Mouse (Mus musculus) forebrain, postnatal 0 days (tissue): ENCODE measurements around the gene Sgpl1. TPM values are rescaled to one million over a fixed set of nuclear protein-coding genes. Genes with fewer than 3 reads are reported as not detected.

ENCODE experiments used
- ATAC-seq: fragments of 200-750 bp; cut with Nextera tagmentation; 2 replicates; pipeline ENCODE4 v1.8.0; 2017; ENCODE audit warnings: mild to moderate bottlenecking, moderate library complexity
- DNase-seq: peaks from one replicate; pipeline ENCODE4 v3.0.0-alpha.2; 2015
- H3K27ac ChIP-seq: fragments of 300-500 bp; sonication (generic); 2 replicates; pipeline ENCODE4 v1.5.1; 2014; ENCODE audit warnings: low read depth, mild to moderate bottlenecking, antibody characterized with exemption, low read length, moderate library complexity, mixed read lengths
- H3K27me3 ChIP-seq: fragments of 300-500 bp; sonication (generic); 2 replicates; pipeline ENCODE4 v1.6.1; 2014; ENCODE audit warnings: mild to moderate bottlenecking, low read length, mixed read lengths; ENCODE audit not compliant: insufficient read depth
- H3K36me3 ChIP-seq: fragments of 300-500 bp; sonication (generic); 2 replicates; pipeline ENCODE4 v1.6.1; 2014; ENCODE audit warnings: mild to moderate bottlenecking, moderate library complexity; ENCODE audit not compliant: insufficient read depth
- H3K4me1 ChIP-seq: fragments of 300-500 bp; sonication (generic); 2 replicates; pipeline ENCODE4 v1.6.1; 2014; ENCODE audit warnings: antibody characterized with exemption; ENCODE audit not compliant: insufficient read depth
- H3K4me2 ChIP-seq: fragments of 300-500 bp; sonication (generic); 2 replicates; pipeline ENCODE4 v1.6.1; 2014; ENCODE audit warnings: low read depth, mild to moderate bottlenecking, moderate library complexity
- H3K4me3 ChIP-seq: fragments of 300-500 bp; sonication (generic); 2 replicates; pipeline ENCODE4 v1.5.1; 2014; ENCODE audit warnings: low read depth, low read length, mixed read lengths
- H3K9ac ChIP-seq: fragments of 300-500 bp; sonication (generic); 2 replicates; pipeline ENCODE4 v1.6.1; 2014; ENCODE audit warnings: mild to moderate bottlenecking
- H3K9me3 ChIP-seq: fragments of 300-500 bp; sonication (generic); 2 replicates; pipeline ENCODE4 v1.6.1; 2016; ENCODE audit warnings: low read length
- CTCF ChIP-seq: sonication (generic); IDR thresholded peaks from 2 replicates; pipeline ENCODE4 v1.5.1; 2016; ENCODE audit warnings: antibody characterized with exemption, control low read depth, low read depth
- WGBS: fragments of 180-500 bp; shearing (Covaris S2); extraction: QIAGEN DNeasy Blood & Tissue Kit; methylation state at CpG from one replicate; pipeline ENCODE4 v1.1.7; 2014; 5-methylcytosine and 5-hydroxymethylcytosine counted together
- polyA plus RNA-seq: library from polyadenylated mRNA; unstranded; fragments of >200 nt; fragmentation: Nextera tagmentation; extraction: Ambion mirVana; gene quantifications from 2 replicates; pipeline ENCODE4 v1.2.1, GENCODE M21; 2015
- total RNA-seq: library from RNA; depleted of rRNA; stranded (reverse); fragments of >200 nt; gene quantifications from 2 replicates; pipeline ENCODE4 v1.2.3, GENCODE M21; 2014

Gene Sgpl1
- total and polyA plus RNA-seq, 2 experiments from 2014 or later: 31.9 to 50.6 TPM

- no peaks in the 10 kb centered on the region for H3K4me1 ChIP-seq
- no peaks in the 10 kb centered on the region for H3K9me3 ChIP-seq
- no peak for TF ChIP-seq CTCF
- DNase-seq (no peak), ATAC-seq (no peak)
- no peak overlapping the region for H3K9ac ChIP-seq
- H3K27me3 ChIP-seq: no peaks in the 10 kb centered on the region
- H3K27ac ChIP-seq: no peak overlapping the region
- H3K4me3 ChIP-seq: no peak overlapping the region
- H3K36me3 ChIP-seq: no peaks in the 10 kb centered on the region
- H3K4me2 ChIP-seq: no peak overlapping the region
- 89% methylated on average over 3 of the region's 3 CpGs for WGBS
Observed at GRCm38 (mm10) chr10:61155611-61156010, 8.1 kb upstream of the Sgpl1 start.

DNA sequence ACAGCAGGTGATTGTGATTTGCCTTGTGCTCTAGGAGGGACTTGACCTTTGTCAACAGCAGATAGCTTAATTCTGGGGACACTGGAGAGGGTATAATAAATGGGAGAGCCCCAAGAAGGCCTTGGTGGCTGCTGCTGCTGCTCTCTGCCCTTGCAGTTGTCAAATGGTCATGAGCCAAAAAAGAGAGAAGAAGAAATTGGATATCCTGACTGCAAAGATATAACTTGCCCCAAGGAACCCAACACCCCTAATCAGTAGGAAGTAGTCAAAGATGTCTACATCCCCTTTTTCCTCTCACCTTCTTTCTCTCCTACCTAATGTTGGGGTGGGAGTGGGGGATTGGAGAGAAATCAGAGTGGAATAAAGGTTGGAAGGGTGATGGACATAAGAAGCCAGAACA is 4.6 kb upstream of the Sgpl1 start:
- Histone ChIP-seq H3K9ac (no peak overlapping the region), H3K27ac (no peak overlapping the region), H3K27me3 (no peaks in the 10 kb centered on the region), H3K4me2 (no peak overlapping the region), H3K4me1 (no peaks in the 10 kb centered on the region), H3K36me3 (no peaks in the 10 kb centered on the region), H3K4me3 (no peak overlapping the region), H3K9me3 (no peaks in the 10 kb centered on the region)
- no peak for DNase-seq
- TF ChIP-seq CTCF: no peak
- ATAC-seq: no peak

- no peaks in the 10 kb centered on the region for H3K36me3 ChIP-seq
- H3K4me2 ChIP-seq: no peak overlapping the region
- no peaks in the 10 kb centered on the region for H3K27me3 ChIP-seq
- H3K9ac ChIP-seq: no peak overlapping the region
- no peaks in the 10 kb centered on the region for H3K9me3 ChIP-seq
- DNase-seq (no peak), ATAC-seq (no peak)
- H3K4me1 ChIP-seq: no peaks in the 10 kb centered on the region
- 40% methylated on average over 6 of the region's 6 CpGs for WGBS
- no peak overlapping the region for H3K4me3 ChIP-seq
- no peak overlapping the region for H3K27ac ChIP-seq
- TF ChIP-seq CTCF: no peak
Observed at GRCm38 (mm10) chr10:61150616-61151015, 3.1 kb upstream of the Sgpl1 start.

GRCm38 (mm10) chr10:61149476-61149875 is 2.0 kb upstream of the Sgpl1 start:
- WGBS: 89% methylated on average over 3 of the region's 3 CpGs
- Histone ChIP-seq H3K9ac (no peak overlapping the region), H3K4me2 (no peak overlapping the region), H3K9me3 (no peaks in the 10 kb centered on the region), H3K4me1 (no peaks in the 10 kb centered on the region), H3K27ac (no peak overlapping the region), H3K36me3 (no peaks in the 10 kb centered on the region), H3K4me3 (no peak overlapping the region), H3K27me3 (no peaks in the 10 kb centered on the region)
- TF ChIP-seq CTCF: no peak
- DNase-seq: no peak
- no peak for ATAC-seq

GRCm38 (mm10) chr10:61146807-61147156 is 721 bp downstream of the Sgpl1 start:
- H3K36me3 ChIP-seq: no peaks in the 10 kb centered on the region
- ATAC-seq (peak; percentile 44; the same call in 1 of the 2 replicates), DNase-seq (peak; percentile 18)
- no peaks in the 10 kb centered on the region for H3K9me3 ChIP-seq
- WGBS: 1% methylated on average over 14 of the region's 14 CpGs
- H3K27ac ChIP-seq: peak overlapping the region; percentile 94
- H3K9ac ChIP-seq: peak overlapping the region; percentile 78
- H3K4me3 ChIP-seq: peak overlapping the region; percentile 79
- no peaks in the 10 kb centered on the region for H3K4me1 ChIP-seq
- TF ChIP-seq CTCF: no peak
- no peaks in the 10 kb centered on the region for H3K27me3 ChIP-seq
- peak overlapping the region; percentile 82 for H3K4me2 ChIP-seq

DNA sequence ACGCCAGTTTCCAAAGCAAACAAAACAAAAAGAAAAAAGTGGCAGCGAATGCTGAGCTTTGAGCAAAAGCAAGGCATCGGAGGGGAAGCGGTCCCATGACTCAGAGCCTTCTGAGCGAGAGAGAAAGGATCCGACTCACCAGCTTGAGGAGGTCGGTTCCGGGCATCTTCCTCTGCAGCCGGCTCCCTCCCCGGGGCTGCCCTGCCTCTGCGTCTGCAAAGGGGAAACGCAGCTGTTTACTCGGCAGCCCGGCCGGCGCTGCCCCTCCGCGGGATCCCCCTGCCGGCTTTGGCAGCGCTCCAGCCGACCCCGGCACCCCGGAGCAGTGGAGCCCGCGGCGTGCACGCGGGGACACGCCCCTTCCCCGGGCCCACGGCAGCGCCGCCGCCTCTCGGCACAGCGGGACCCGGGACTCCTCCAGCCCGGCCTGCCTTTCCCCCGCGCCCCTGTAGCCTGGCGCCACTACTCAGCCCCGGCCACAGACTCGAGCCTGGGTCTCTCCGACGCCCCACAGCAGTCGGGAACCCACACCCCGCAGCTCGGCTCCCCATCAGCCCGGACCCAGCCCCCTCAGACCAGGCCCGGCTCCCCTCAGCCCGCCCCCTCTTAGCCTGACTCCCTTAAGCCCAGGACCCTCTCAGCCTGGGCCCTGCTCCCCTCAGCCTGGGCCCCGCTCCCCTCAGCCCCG is 1.2 kb downstream of the Sgpl1 start:
- peak overlapping the region; percentile 78 for H3K9ac ChIP-seq
- no peaks in the 10 kb centered on the region for H3K36me3 ChIP-seq
- H3K27ac ChIP-seq: peak overlapping the region; percentile 94
- ATAC-seq: peak; percentile 35
- peak overlapping the region; percentile 79 for H3K4me3 ChIP-seq
- peak overlapping the region; percentile 82 for H3K4me2 ChIP-seq
- H3K27me3 ChIP-seq: no peaks in the 10 kb centered on the region
- no peaks in the 10 kb centered on the region for H3K4me1 ChIP-seq
- 2% methylated on average over 37 of the region's 53 CpGs for WGBS
- TF ChIP-seq CTCF: no peak
- peak; percentile 68 for DNase-seq
- no peaks in the 10 kb centered on the region for H3K9me3 ChIP-seq

DNA sequence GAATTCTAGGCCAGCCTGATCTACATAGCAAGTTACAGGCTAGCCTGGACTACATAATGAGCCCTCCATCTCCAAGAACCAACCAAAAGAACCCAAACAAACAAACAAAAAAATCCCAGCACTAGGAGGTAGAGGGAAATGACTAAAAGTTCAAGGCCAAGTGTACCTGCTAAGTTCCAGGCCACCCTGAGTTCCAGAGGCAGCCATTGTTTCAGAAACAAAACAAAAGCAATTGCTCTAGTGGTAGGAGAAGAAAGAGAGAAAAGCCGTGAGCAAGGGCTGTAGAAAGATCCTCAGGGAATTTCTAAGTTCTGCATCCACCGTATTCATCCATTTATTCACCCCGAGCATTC is 1.8 kb downstream of the Sgpl1 start:
- H3K4me2 ChIP-seq: peak overlapping the region; percentile 82
- H3K4me3 ChIP-seq: peak overlapping the region; percentile 79
- no peaks in the 10 kb centered on the region for H3K9me3 ChIP-seq
- WGBS: 2% methylated on average over 3 of the region's 3 CpGs
- TF ChIP-seq CTCF: no peak
- H3K4me1 ChIP-seq: no peaks in the 10 kb centered on the region
- no peak for ATAC-seq
- peak overlapping the region; percentile 94 for H3K27ac ChIP-seq
- H3K27me3 ChIP-seq: no peaks in the 10 kb centered on the region
- peak overlapping the region; percentile 78 for H3K9ac ChIP-seq
- 0 out of 2 replicates have a peak, but pooled peaks cover 3% of the 10 kb centered on the region for H3K36me3 ChIP-seq
- no peak for DNase-seq
